Mouse (Mus musculus): ENCODE data around the gene Vdac2. TPM values are rescaled to one million over a fixed set of nuclear protein-coding genes. Genes with fewer than 3 reads are reported as not detected.

The Vdac2 gene
- 230 and 340 TPM in 2 replicates for polyA plus RNA-seq (2012; rRNA removed)

GRCm38 (mm10) chr14:21824938-21825337, at the start of gene Vdac2:
Gene Vdac2, plus strand, starts transcription at chr14:21825238.
- DNase-seq (ENCODE audit: low read depth, low spot score), result no peak
- WGBS, result 91% methylated on average over 2 of the region's 2 CpGs

GRCm38 (mm10) chr14:21776201-21776600, 48.8 kb upstream of the Vdac2 start:
- 91% methylated on average over 4 of the region's 4 CpGs for WGBS

GRCm38 (mm10) chr14:21786500-21786899, 38.5 kb upstream of the Vdac2 start:
- DNase-seq (ENCODE audit: low read depth, low spot score), result no peak
- WGBS, result 92% methylated on average over 4 of the region's 4 CpGs

More at GRCm38 (mm10) chr14:21776201-21776600, 48.8 kb upstream of the Vdac2 start:
- no peak for DNase-seq (ENCODE audit: low read depth, low spot score)

- no peak for DNase-seq (ENCODE audit: low read depth, low spot score)
- 90% methylated on average over 3 of the region's 3 CpGs for WGBS
Observed at GRCm38 (mm10) chr14:21787374-21787773, 37.7 kb upstream of the Vdac2 start.

GRCm38 (mm10) chr14:21788121-21788520, 36.9 kb upstream of the Vdac2 start:
- DNase-seq (ENCODE audit: low read depth, low spot score), result no peak
- 88% methylated on average over 5 of the region's 5 CpGs for WGBS

GRCm38 (mm10) chr14:21790585-21791251, 34.3 kb upstream of the Vdac2 start:
- DNase-seq (ENCODE audit: low read depth, low spot score), result no peak
- WGBS, result 43% methylated on average over 9 of the region's 9 CpGs

- no peak for DNase-seq (ENCODE audit: low read depth, low spot score)
- 94% methylated on average over 4 of the region's 4 CpGs for WGBS
Observed at GRCm38 (mm10) chr14:21791722-21792121, 33.3 kb upstream of the Vdac2 start.

- no peak for DNase-seq (ENCODE audit: low read depth, low spot score)
- WGBS, result 97% methylated on average over 6 of the region's 6 CpGs
Observed at GRCm38 (mm10) chr14:21792250-21792649, 32.8 kb upstream of the Vdac2 start.

- 90% methylated on average over 4 of the region's 4 CpGs for WGBS
- DNase-seq (ENCODE audit: low read depth, low spot score), result no peak
Observed at GRCm38 (mm10) chr14:21800641-21801040, 24.4 kb upstream of the Vdac2 start.

GRCm38 (mm10) chr14:21801624-21802023, 23.4 kb upstream of the Vdac2 start:
- 89% methylated on average over 7 of the region's 7 CpGs for WGBS
- DNase-seq (ENCODE audit: low read depth, low spot score), result no peak

GRCm38 (mm10) chr14:21802543-21803206, 22.4 kb upstream of the Vdac2 start:
- WGBS, result 94% methylated on average over 6 of the region's 6 CpGs
- DNase-seq (ENCODE audit: low read depth, low spot score), result no peak

- 25% methylated on average over 2 of the region's 2 CpGs for WGBS
- no peak for DNase-seq (ENCODE audit: low read depth, low spot score)
Observed at GRCm38 (mm10) chr14:21806203-21806602, 18.8 kb upstream of the Vdac2 start.

- DNase-seq (ENCODE audit: low read depth, low spot score), result no peak
- WGBS, result 39% methylated on average over 3 of the region's 3 CpGs
Observed at GRCm38 (mm10) chr14:21806631-21807160, 18.3 kb upstream of the Vdac2 start.

- WGBS, result 43% methylated on average over 8 of the region's 8 CpGs
- no peak for DNase-seq (ENCODE audit: low read depth, low spot score)
Observed at GRCm38 (mm10) chr14:21808208-21808922, 16.7 kb upstream of the Vdac2 start.

- WGBS, result 89% methylated on average over 2 of the region's 2 CpGs
- no peak for DNase-seq (ENCODE audit: low read depth, low spot score)
Observed at GRCm38 (mm10) chr14:21809418-21809817, 15.6 kb upstream of the Vdac2 start.

- WGBS, result 83% methylated on average over 4 of the region's 4 CpGs
- DNase-seq (ENCODE audit: low read depth, low spot score), result no peak
Observed at GRCm38 (mm10) chr14:21811301-21811700, 13.7 kb upstream of the Vdac2 start.

- no peak for DNase-seq (ENCODE audit: low read depth, low spot score)
- WGBS, result 89% methylated on average over 10 of the region's 10 CpGs
Observed at GRCm38 (mm10) chr14:21811744-21812393, 13.2 kb upstream of the Vdac2 start.

- DNase-seq (ENCODE audit: low read depth, low spot score), result no peak
- 23% methylated on average over 14 of the region's 14 CpGs for WGBS
Observed at GRCm38 (mm10) chr14:21812590-21813162, 12.4 kb upstream of the Vdac2 start.

GRCm38 (mm10) chr14:21813216-21813615, 11.8 kb upstream of the Vdac2 start:
- no peak for DNase-seq (ENCODE audit: low read depth, low spot score)
- 41% methylated on average over 4 of the region's 4 CpGs for WGBS

GRCm38 (mm10) chr14:21813847-21814246, 11.2 kb upstream of the Vdac2 start:
- WGBS, result 78% methylated on average over 3 of the region's 3 CpGs
- DNase-seq (ENCODE audit: low read depth, low spot score), result no peak

Data from large intestine, adult 2 months (tissue).